Mouse (Mus musculus) lung, postnatal 36 days (tissue): Measurements from ENCODE around the gene Cracr2b.
A peak's percentile ranks its signal among the peaks of the same experiment; 100 is the strongest.

Experiments used
- DNase-seq: peaks from one replicate; pipeline ENCODE4 v3.0.0; 2022; ENCODE audit warnings: mixed read lengths

Cracr2b gene

DNA sequence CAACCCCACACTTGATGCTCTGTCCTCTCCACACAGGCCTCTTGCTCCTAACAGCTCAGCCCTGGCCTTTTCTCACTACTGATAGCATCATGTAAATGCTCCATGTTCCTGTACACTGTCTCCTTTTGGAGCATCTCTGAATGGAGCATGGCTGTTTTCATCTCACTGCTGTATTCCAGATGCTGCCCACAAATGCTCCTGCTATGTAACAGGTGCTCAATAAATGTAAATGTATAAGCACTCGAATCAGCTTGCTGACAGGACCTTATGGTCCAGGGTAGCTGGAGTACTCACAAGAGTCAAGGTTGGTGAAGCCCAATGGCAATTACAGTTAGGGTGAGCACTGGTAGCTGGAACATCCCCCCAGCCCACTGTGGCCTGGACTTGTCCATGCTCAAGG, 10.3 kb downstream of the Cracr2b start:
- no peak for DNase-seq

- DNase-seq: no peak
Observed at GRCm38 (mm10) chr7:141472226-141472625, 11.3 kb downstream of the Cracr2b start.

- no peak for DNase-seq
Observed at GRCm38 (mm10) chr7:141472763-141473162, 11.9 kb downstream of the Cracr2b start.

GRCm38 (mm10) chr7:141474160-141474559, 13.3 kb downstream of the Cracr2b start:
- DNase-seq: no peak

GRCm38 (mm10) chr7:141475011-141475804, 14.3 kb downstream of the Cracr2b start, which contains the start of the genes Polr2l and Tspan4:
Gene Polr2l, minus strand, starts transcription at chr7:141475132.
Gene Tspan4, plus strand, starts transcription at chr7:141475240.
- DNase-seq: peak; percentile 89

DNA sequence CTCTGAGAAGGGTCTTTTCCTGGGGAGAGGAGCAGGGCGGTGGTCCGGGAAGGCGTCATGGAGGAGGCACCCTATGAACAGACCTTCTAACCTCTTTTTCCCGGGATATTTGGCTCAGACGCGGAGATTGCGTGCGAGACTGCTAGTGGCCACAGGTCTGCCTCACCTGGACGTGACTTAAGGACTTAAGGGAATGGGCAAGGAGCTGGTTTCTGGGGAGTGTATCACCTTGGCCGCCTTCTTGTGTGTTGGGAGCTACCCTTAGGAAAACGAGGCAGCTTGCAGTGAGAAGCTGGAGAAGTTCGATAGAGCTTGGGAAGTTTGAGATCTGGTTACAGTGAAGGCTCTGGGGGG, 14.9 kb downstream of the Cracr2b start:
- peak; percentile 27 for DNase-seq

GRCm38 (mm10) chr7:141476226-141476980, 15.5 kb downstream of the Cracr2b start:
- DNase-seq: peak; percentile 95

GRCm38 (mm10) chr7:141476981-141477370, 16.1 kb downstream of the Cracr2b start:
- DNase-seq: peak; percentile 67

DNA sequence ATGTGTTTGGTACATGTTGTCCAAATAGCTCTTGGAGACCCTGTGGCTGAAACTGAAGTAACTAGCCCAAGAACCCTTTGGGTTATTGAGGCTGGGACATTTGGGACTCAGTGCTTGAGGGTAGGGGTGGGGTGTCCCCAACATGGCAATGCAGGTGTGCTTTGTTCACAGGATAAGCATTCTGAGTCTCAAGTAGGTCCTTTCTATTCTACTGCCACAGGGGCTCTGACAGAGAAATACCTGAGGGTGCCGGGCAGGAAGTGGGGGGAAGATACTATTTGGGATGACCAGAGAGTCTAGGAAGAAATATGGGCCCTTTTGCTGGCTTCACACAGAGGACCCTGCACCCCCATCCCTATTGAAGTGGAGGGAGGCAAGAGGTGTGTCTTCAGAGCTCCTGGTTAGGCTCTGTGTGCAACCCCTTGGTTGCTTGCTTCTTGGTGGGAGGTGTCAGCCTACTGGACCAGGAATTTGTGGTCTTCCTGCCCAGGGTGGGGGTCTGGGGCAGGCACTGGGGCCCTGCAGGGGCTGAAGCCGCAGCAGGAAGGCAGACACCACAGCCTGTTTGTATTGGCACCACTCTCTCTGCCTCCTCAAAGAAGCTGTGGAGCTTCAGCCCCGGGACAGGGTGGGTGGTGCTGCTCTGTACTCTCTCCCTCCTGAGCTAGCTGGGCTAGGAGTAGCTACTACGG, 16.8 kb downstream of the Cracr2b start:
- no peak for DNase-seq

DNA sequence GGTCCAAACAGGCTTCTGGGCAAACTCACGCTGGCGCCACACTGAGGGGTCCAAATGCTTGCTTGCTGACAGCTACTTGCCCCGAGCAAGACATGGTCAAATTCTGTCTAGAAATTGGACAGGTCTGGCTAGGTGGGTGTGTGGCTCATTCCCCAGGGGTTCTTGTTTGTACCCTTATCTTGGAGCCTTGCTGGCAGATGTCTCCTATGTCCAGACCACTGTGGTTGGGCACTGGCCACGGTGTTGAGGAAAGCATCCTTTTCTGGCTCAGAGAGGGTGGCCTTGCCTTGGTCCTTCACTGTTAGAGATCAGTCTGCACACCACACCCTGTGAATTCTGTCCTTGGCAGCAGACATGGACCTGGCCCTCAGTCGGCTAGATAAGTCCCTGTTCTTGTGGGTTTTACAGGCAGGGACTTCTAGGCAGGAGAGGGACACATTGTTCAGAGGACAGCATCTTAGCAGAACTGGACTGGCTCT, 17.4 kb downstream of the Cracr2b start:
- DNase-seq: no peak

- peak; percentile 84 for DNase-seq
Observed at GRCm38 (mm10) chr7:141480842-141481497, 20.1 kb downstream of the Cracr2b start.

DNA sequence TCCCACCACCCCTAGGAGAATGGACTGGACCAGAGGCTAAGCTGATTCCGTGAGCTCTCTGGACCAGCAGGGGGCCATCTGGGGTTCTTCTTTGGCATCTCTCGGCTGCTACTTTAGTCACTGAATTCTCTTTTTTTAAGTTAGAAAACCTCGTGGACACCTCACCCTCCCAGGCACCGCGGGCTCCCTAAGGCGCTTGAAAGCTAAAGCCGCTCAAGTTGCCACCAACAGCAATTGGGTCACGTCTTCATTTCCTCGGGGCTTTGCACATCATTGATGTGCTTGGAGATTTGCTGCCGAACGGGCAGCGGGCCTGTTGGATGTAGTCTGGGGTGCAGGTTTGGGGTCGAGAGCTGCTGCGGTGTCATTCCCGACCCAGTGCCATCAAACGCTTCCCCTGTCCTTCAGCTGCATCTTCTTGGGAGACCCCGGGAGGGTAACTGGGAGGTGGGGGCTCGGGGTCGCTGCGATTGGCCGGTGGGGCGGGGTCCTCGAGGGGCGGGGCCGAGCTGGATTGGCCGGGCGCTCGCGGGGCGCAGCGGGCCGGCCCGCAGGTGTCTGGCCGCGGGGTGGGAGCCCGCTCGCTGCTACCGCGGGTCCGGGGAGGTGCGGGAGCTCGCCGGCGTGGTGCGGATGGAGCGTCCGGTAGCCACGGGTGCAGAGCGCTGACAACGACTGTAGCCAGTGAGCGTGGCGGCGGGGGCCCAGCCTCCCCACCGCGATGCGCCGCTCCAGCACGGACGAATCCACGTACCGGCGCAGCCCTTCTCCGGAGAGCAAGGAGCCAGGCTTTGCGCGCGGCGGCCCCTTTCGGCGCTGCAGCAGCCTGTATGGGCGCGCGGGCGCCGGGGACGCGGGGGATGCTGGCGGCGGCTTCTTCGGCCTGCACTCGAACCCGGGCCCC, 20.9 kb downstream of the Cracr2b start:
- peak; percentile 70 for DNase-seq

- DNase-seq: no peak
Observed at GRCm38 (mm10) chr7:141482531-141483024, 21.7 kb downstream of the Cracr2b start.

GRCm38 (mm10) chr7:141483114-141483653, 22.3 kb downstream of the Cracr2b start:
- no peak for DNase-seq

DNA sequence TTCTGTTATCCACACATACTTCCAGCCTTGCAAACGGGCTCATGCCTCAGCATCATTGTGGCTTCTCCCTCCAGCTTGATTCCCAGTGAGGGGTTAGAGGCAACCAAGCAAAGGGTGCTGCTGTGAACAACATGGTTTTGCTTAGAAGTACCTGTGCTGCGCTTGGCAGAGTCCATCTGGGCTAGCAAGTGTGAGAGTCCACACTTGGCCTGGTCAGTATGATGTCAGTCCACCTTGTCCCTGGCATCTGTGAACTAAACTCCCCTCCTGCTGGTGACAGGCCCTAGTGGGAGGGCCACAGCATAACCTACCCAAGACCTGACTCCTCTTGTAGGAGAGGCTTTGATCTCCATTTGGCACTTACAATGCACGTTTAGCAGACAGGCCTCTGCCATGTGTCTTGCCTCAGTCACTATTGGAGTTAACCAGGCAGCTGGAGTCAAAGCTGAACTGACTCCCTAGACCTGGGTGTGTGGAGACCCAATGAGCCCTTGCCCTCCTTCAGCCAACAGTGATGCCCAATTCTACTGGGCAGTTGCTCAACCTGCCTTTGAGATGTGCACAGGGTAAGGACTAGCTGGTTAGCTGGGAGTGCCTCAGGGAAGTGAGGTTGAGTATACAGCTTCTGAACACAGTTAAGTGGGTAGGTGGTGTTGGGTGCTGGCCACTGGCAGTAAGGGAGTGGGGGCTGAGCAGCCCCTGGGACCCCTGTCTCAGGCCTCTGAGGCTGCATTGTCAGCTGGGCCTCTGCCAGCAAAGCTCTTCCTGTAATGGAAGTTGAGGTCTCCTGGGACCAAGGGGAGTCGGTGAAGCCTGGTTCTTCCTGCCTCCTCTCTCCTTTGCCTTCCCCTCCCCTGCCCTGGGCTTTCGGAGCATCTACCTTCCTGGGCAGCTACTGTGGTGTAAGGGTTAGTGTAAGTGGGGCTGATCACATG, 23.6 kb downstream of the Cracr2b start:
- no peak for DNase-seq

DNA sequence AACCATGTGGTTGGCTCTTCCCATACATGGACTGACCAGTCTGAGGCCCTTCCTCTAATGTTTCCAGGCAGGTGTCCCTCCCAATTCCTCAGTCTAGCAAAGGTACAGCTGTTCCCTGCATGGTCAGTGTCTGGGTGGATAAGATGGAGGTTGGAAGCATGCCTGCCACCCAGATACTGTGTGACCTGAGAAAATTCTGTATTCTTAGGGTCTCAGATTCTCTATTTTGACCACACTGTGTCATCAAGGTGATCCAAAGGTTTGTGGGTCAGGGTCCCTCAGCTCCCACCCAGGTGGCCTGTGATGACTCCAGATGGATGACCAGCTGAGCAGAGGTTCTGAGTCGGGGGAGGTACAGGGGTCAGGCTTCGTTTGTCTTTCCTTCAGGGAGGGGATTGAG, 24.3 kb downstream of the Cracr2b start:
- no peak for DNase-seq

DNA sequence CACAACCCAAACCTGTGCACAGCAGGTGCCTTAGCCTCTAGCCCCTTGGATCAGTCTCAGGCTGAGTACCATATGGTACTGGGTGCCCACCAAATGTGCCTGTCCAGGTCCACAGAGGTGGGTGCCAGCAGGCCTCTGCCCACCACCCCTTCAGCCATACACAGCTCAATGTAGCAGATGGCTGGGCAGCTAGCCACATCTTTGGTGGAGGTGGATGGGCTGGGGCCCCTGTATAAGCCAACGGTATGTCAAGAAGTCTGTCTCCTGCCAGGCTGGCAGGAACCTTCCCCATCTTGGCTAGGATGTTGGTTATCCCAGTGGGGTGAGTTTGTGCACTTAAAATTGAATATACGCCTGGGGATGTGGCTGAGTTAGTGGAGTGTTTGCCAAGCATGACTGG, 24.7 kb downstream of the Cracr2b start:
- no peak for DNase-seq

DNA sequence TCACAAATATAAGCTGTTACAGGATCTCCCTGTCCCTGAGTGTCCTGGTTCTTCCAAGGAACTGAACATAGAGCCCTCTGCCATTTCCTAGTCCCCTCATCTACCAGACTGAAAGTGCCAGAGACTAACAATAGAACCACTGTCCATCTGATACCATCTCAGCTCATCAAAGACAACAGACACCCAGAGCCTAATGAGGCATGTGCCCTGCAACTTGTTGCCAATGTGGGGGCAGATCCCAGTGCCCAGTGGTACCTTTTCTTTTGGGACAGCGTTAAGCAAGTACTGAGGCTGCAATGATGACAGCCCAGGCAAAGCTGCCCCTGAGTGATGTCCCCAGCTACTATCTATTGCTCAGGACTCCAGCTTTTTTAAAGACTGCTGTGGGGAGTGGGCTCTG, 25.3 kb downstream of the Cracr2b start:
- DNase-seq: no peak

- DNase-seq: no peak
Observed at GRCm38 (mm10) chr7:141487141-141487540, 26.2 kb downstream of the Cracr2b start.

DNA sequence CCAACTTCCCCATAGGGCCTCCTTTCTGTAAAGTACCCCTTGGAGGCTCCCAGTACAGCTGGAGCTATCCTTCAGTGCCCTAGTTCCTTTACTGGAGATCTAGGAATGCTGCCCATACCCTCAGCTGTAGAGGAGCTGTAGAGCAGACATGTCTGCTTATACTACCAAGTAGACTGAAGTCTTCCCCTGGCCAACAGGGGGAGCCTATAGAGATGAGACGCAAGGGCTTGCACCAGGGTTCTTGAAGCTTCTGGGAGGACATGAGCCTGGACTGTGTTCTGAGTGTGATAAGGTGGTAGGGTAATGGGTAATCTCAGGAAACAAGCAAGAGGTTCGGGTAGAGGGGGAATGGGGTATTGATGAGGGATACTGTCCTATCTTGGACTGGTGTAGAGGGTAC, 30.3 kb downstream of the Cracr2b start:
- peak; percentile 43 for DNase-seq
